Mouse (Mus musculus) midbrain, embryonic 11.5 days (tissue): ENCODE data around the gene Serp1. TPM values are rescaled to one million over a fixed set of nuclear protein-coding genes. Genes with fewer than 3 reads are reported as not detected.

ENCODE experiments used
- ATAC-seq: fragments of 200-750 bp; cut with Nextera tagmentation; 2 replicates; pipeline ENCODE4 v1.8.0; 2017; ENCODE audit warnings: moderate TSS enrichment, moderate library complexity; ENCODE audit not compliant: low FRiP score
- DNase-seq: peaks from one replicate; pipeline ENCODE4 v3.0.0; 2015; ENCODE audit warnings: low spot score; ENCODE audit errors: missing footprints
- H3K27ac ChIP-seq: fragments of 300-500 bp; sonication (generic); 2 replicates; pipeline ENCODE4 v1.5.1; 2014; ENCODE audit warnings: low read depth, low read length
- H3K27me3 ChIP-seq: fragments of 300-500 bp; sonication (generic); 2 replicates; pipeline ENCODE4 v1.6.1; 2014; ENCODE audit warnings: mild to moderate bottlenecking, low read length, moderate library complexity, mixed read lengths; ENCODE audit not compliant: control insufficient read depth, insufficient read depth
- H3K36me3 ChIP-seq: fragments of 300-500 bp; sonication (generic); 2 replicates; pipeline ENCODE4 v1.6.1; 2014; ENCODE audit warnings: mild to moderate bottlenecking, low read length, moderate library complexity, mixed read lengths; ENCODE audit not compliant: control insufficient read depth, insufficient read depth
- H3K4me1 ChIP-seq: fragments of 300-500 bp; sonication (generic); 2 replicates; pipeline ENCODE4 v1.6.1; 2014; ENCODE audit warnings: low read length; ENCODE audit not compliant: control insufficient read depth, insufficient read depth
- H3K4me2 ChIP-seq: fragments of 300-500 bp; sonication (generic); 2 replicates; pipeline ENCODE4 v1.6.1; 2014; ENCODE audit warnings: mild to moderate bottlenecking, moderate library complexity
- H3K4me3 ChIP-seq: fragments of 300-500 bp; sonication (generic); 2 replicates; pipeline ENCODE4 v1.5.1; 2014; ENCODE audit warnings: low read depth, low read length
- H3K9ac ChIP-seq: fragments of 300-500 bp; sonication (generic); 2 replicates; pipeline ENCODE4 v1.6.1; 2014; ENCODE audit warnings: low read length
- H3K9me3 ChIP-seq: fragments of 300-500 bp; sonication (generic); 2 replicates; pipeline ENCODE4 v1.6.1; 2016; ENCODE audit warnings: low read length; ENCODE audit not compliant: control insufficient read depth
- WGBS: fragments of 180-500 bp; shearing (Covaris S2); extraction: QIAGEN DNeasy Blood & Tissue Kit; methylation state at CpG from one replicate; pipeline ENCODE4 v1.1.7; 2014; 5-methylcytosine and 5-hydroxymethylcytosine counted together
- polyA plus RNA-seq: library from polyadenylated mRNA; unstranded; fragments of >200 nt; fragmentation: Nextera tagmentation; extraction: Ambion mirVana; gene quantifications from 2 replicates; pipeline ENCODE4 v1.2.1, GENCODE M21; 2014

The Serp1 gene
- 146 and 148 TPM in 2 replicates for polyA plus RNA-seq

DNA sequence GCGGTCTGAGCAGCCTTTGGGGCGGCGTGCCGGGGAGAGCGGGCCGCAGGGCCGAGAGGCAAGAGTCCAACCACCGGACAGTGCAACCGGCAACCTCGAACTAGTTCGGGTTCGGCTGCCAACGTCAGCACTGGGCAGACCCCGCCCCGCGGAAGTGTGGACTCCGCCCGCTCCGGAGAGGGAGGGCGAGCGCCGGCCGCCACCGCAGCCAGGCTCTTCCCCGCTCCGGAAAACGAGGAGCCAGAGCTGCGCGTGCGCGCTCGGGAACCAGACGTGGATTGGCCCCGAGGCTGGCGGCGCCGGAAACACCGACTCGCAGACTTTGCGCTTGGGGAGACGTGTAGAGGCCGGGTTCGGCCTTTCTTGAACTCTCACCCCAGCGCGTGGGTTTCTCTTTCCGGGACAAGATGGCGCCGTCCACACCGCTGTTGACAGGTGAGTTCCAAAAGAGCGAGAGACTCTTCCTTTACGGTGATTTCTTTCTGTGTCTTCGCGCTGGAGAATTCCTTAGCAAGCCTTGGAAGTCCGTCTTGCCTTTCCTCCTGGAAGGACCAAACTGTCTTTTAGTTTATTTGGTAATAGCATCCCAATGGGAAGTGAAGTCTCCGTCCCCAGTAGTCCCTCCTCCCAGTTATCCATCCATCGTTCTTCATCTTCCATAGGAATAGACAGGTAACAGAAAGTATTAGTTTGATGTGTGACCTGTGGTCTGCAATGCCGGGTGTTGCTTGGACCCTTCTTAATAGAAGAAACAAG is at the start of gene Serp1, which contains the start of gene Eif2a:
Gene Serp1, minus strand, starts transcription at position 241 of the 756 bp plus-strand sequence.
Gene Eif2a, plus strand, starts transcription at position 170 of the 756 bp plus-strand sequence.
- under 1% methylated on average over 55 of the region's 57 CpGs for WGBS
- Histone ChIP-seq H3K4me3 (peak within 1 kb of the TSS; percentile 90), H3K36me3 (peaks cover 4% of the 10 kb centered on the region; the same call in 1 of the 2 replicates), H3K27me3 (no peaks in the 10 kb centered on the region), H3K9ac (peak within 1 kb of the TSS; percentile 94), H3K4me1 (peaks cover 5% of the 10 kb centered on the region; the same call in 1 of the 2 replicates), H3K27ac (peak within 1 kb of the TSS; percentile 77), H3K4me2 (peak within 1 kb of the TSS; percentile 71), H3K9me3 (no peaks in the 10 kb centered on the region)
- peak; percentile 99 for ATAC-seq
- DNase-seq: peak; percentile 99

DNA sequence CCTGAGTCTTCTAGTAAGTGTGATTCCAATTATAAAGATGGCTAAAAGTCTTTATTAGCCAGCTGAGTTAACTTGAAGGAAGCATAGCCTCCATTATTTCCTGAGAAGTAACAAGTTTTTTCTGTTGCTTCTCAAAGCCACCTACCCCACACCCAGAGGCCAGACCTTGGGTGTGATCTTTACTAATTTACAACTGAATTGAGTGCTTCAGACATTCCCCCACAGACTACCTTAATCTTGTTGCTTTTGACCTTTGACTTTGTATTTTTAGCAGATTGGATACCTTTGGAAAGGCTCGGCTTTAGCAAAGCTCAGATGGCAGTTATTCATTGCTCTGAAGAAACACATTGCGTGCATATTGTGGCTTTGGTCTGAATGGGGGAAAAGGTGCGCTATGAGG is 45.1 kb upstream of the Serp1 start:
- no peak overlapping the region for H3K4me2 ChIP-seq
- WGBS: 86% methylated on average over 3 of the region's 3 CpGs
- no peaks in the 10 kb centered on the region for H3K27me3 ChIP-seq
- no peaks in the 10 kb centered on the region for H3K36me3 ChIP-seq
- H3K4me1 ChIP-seq: no peaks in the 10 kb centered on the region
- H3K4me3 ChIP-seq: no peak overlapping the region
- no peak overlapping the region for H3K27ac ChIP-seq
- ATAC-seq (no peak), DNase-seq (no peak)
- no peaks in the 10 kb centered on the region for H3K9me3 ChIP-seq
- H3K9ac ChIP-seq: no peak overlapping the region

DNA sequence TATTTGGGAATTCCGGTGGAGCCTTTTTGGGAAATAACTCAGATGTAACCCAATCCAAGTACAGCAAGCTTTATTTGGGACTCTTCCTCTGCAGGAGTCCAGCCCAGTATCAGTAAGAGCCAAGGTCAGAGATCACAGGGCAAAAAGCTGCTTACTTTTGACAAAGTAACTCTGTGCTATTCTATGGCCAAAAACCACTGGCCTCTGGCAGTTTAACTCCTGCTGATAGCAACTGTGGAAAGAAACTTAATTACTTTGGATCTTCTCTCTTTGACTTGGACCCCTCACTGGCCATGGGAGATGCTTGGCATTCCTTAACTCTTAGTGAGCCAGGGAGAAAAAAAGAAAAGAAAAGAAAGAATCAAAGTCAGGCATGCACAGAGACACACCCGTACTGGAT is 35.7 kb upstream of the Serp1 start:
- no peak overlapping the region for H3K9ac ChIP-seq
- ATAC-seq (no peak), DNase-seq (no peak)
- H3K36me3 ChIP-seq: peaks cover 2% of the 10 kb centered on the region; the same call in 1 of the 2 replicates
- 13% methylated on average over 2 of the region's 2 CpGs for WGBS
- H3K27ac ChIP-seq: no peak overlapping the region
- no peaks in the 10 kb centered on the region for H3K27me3 ChIP-seq
- no peaks in the 10 kb centered on the region for H3K4me1 ChIP-seq
- H3K4me2 ChIP-seq: no peak overlapping the region
- no peaks in the 10 kb centered on the region for H3K9me3 ChIP-seq
- H3K4me3 ChIP-seq: no peak overlapping the region

DNA sequence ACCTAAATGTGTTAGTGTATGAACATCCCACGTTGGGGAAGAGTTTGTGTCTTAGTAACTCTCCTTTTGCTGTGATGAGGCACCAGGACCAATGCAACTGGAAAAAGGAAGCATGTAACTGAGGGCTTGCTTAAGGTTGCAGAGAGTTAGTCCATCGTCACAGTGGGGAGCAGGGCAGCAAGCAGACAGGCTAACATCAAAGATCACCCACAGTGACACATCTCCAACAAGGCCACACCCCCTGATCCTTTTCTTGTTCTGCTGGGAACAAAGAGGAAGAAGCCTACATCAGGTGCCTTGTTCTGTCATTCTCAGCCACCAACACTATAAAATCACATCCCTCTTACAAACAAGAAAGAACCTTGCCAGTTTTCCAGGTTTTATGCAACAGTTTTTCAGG is 34.2 kb upstream of the Serp1 start:
- no peak for DNase-seq
- ATAC-seq: no peak

DNA sequence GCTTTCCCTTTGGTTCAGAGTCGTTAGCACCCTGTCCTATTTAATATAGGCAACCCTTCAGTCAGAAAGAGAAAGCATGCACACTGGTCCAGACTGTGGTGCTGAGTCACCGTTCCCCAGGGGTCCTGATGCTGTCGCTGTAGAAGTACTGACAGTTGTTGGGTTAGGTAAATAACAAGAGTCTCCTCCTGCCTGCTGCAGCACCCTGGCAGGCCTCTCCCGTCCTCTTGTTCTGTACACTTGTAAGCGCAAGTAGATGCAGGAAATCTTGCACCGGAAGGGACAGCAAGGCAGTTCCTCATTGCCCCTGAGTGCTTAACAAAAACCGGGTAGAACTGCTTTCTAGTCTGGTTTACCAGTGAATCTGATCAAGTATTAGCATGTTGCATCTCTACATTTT is 31.0 kb upstream of the Serp1 start:
- H3K27me3 ChIP-seq: no peaks in the 10 kb centered on the region
- no peak overlapping the region for H3K4me3 ChIP-seq
- DNase-seq: no peak
- no peak overlapping the region for H3K4me2 ChIP-seq
- no peaks in the 10 kb centered on the region for H3K9me3 ChIP-seq
- H3K36me3 ChIP-seq: peaks cover 7% of the 10 kb centered on the region
- H3K4me1 ChIP-seq: no peaks in the 10 kb centered on the region
- 79% methylated on average over 7 of the region's 7 CpGs for WGBS
- H3K9ac ChIP-seq: no peak overlapping the region
- no peak for ATAC-seq
- no peak overlapping the region for H3K27ac ChIP-seq

More for the DNA sequence above, 34.2 kb upstream of the Serp1 start:
- 33% methylated on average over 2 of the region's 2 CpGs for WGBS
- H3K9me3 ChIP-seq: no peaks in the 10 kb centered on the region
- H3K9ac ChIP-seq: no peak overlapping the region
- no peak overlapping the region for H3K4me3 ChIP-seq
- no peaks in the 10 kb centered on the region for H3K27me3 ChIP-seq
- H3K4me1 ChIP-seq: no peaks in the 10 kb centered on the region
- H3K4me2 ChIP-seq: no peak overlapping the region
- H3K27ac ChIP-seq: no peak overlapping the region
- peaks cover 2% of the 10 kb centered on the region; the same call in 1 of the 2 replicates for H3K36me3 ChIP-seq

DNA sequence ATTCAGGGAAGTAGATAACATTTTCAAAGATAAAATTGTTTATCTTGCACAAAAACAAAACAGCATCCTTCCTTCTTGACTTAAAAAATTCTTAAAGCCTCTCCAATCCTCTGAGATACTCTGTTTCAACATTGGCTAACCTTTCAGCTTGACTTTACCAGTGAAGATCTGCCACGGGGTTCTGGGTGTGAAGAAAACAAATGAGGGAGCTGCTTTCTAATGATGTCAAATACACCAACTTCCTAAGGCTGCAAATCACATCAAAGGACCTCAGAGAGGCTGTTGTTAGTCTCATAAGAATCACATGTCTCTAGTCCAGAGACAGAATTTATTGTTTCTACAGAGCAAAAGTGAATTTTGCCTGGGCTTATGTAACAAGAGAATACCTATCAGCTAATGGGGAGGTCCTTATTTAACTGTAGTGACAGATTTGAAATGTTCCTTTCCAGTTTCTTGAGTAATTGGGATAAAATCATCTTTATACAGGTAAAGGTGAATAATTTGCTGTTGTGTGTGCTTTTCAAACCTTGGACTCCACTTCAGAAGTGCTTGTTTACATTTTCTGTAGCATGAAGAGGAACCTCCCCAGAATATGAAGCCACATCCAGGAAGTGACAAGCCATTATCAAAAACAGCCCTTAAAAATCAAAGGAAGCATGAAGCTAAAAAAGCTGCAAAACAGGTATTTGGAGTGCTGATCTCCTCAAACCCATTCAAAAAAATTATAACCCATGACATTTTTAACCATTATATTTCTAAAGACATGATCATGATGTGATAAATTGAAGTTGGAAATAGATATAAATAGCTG is 26.5 kb upstream of the Serp1 start:
- DNase-seq: no peak
- Histone ChIP-seq H3K36me3 (peaks cover 9% of the 10 kb centered on the region), H3K4me3 (no peak overlapping the region), H3K27ac (no peak overlapping the region), H3K27me3 (no peaks in the 10 kb centered on the region), H3K9me3 (no peaks in the 10 kb centered on the region), H3K4me2 (no peak overlapping the region), H3K4me1 (no peaks in the 10 kb centered on the region), H3K9ac (no peak overlapping the region)
- no peak for ATAC-seq
- 88% methylated on average over 1 of the region's 1 CpGs for WGBS

DNA sequence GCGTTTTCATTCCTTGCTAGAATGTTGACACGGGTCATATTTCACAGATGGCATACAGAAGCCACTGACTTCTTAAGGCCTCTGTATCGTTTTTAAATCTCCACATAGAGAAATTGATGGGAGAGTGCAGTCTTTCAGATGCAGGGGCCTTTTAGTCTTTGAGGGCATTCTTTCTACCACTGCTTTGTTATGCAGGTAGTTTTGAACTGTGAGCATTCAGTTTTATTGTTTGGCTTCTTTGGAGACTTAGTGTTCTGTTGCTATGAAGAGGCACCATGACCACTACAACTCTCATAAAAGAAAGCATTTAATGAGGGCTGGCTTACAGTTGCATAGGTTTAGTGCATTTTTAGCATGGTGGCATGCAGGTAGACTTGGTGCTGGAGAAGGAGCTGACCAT is 10.9 kb upstream of the Serp1 start:
- ATAC-seq (no peak), DNase-seq (no peak)
- H3K36me3 ChIP-seq: peaks cover 10% of the 10 kb centered on the region
- no peak overlapping the region for H3K4me3 ChIP-seq
- no peaks in the 10 kb centered on the region for H3K4me1 ChIP-seq
- H3K27me3 ChIP-seq: no peaks in the 10 kb centered on the region
- no peak overlapping the region for H3K27ac ChIP-seq
- H3K9ac ChIP-seq: no peak overlapping the region
- H3K4me2 ChIP-seq: no peak overlapping the region
- H3K9me3 ChIP-seq: no peaks in the 10 kb centered on the region
- WGBS: 95% methylated on average over 3 of the region's 3 CpGs

DNA sequence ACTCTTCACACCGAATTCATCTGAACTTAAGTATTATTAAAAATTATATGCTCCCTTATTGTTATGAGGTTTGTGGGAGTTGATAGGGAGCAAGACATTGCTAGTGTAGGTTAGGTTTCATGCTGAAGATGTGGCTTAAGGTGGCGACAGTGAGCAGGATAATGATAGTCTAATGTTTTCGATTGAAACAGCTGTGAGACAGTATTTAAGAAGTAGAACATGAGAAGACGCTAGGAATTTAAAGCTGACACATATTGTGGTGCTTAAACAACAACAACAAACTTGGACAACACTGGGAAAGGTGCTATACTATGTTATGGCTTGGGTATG is 681 bp upstream of the Serp1 start:
- Histone ChIP-seq H3K36me3 (peaks cover 4% of the 10 kb centered on the region; the same call in 1 of the 2 replicates), H3K4me3 (peak overlapping the region; percentile 90), H3K4me2 (peak overlapping the region; percentile 71), H3K27ac (0 out of 2 replicates have a peak overlapping the region, but pooled peaks have one; percentile 9), H3K27me3 (no peaks in the 10 kb centered on the region), H3K9ac (peak overlapping the region; percentile 57), H3K4me1 (peaks cover 5% of the 10 kb centered on the region; the same call in 1 of the 2 replicates), H3K9me3 (no peaks in the 10 kb centered on the region)
- 7% methylated on average over 4 of the region's 4 CpGs for WGBS
- DNase-seq: no peak
- ATAC-seq: no peak

DNA sequence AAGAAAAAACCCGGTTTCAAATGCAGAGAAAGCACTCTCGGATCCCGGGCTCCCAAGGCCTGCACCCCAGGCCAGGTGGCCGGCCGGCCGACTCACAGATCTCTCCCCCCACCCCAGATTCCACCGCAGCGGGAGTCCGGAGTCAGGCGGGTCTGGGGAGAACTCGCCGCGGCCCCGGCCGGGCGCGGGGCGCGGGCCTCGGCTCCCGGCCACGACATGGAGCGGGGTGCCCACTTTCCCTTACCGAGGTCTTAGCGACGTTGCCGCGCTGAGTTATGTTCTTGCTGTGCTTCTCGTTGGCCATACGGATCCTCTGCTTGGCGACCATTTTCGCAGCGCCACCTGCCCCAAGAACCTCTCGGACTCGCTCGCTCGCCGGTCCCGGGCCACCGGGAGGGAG is 526 bp downstream of the Serp1 start:
- Histone ChIP-seq H3K36me3 (peaks cover 4% of the 10 kb centered on the region; the same call in 1 of the 2 replicates), H3K9ac (peak overlapping the region; percentile 94), H3K9me3 (no peaks in the 10 kb centered on the region), H3K4me3 (peak overlapping the region; percentile 90), H3K27ac (peak overlapping the region; percentile 77), H3K4me1 (peaks cover 5% of the 10 kb centered on the region; the same call in 1 of the 2 replicates), H3K4me2 (peak overlapping the region; percentile 68), H3K27me3 (no peaks in the 10 kb centered on the region)
- WGBS: under 1% methylated on average over 39 of the region's 40 CpGs
- ATAC-seq (peak; percentile 66), DNase-seq (no peak)
